Comparison of ENCODE assay signal across 26 mouse cellular contexts in the genomic region with DNA sequence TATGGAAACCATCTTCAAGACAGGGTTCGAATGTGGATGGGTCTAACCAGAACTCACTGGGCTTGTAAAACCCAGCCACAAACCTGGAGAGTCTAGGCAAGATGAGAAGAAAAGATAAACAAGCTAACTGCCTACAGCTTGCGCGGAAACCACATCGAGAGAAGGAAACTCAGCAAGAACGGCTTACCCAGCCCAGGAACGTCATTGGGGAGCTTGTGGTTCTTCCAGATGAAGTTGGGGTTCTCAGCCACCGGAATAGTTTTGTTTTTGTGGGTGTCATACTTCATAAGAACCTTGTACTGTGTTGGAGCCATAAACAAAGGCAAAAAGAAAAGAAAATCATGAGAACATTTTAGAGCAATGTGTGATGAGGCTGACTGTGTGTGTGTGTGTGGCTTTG. TPM values are rescaled to one million over a fixed set of nuclear protein-coding genes. Genes with fewer than 3 reads are reported as not detected.
A peak's percentile ranks its signal among the peaks of the same experiment; 100 is the strongest.
DNase-seq lines count a peak whose midpoint lies in the region; ATAC-seq lines count a peak whose summit lies in the region.
"Had no signal": no experiment of that assay in that cellular context is flagged by ENCODE, and none has a peak within 500 bp of the region (broad histone marks: within the 10 kb centered on the region; RNA-seq: fewer than 3 reads in every experiment).

No protein-coding gene starts in this region.

- H3K4me3 ChIP-seq in forebrain, embryonic 15.5 days = no peak overlapping the region
- H3K4me3 ChIP-seq: embryonic facial prominence, embryonic 13.5 days; heart, embryonic 13.5 days; hindbrain, embryonic 12.5 days; limb, embryonic 15.5 days; lung, embryonic 15.5 days; midbrain, embryonic 13.5 days had no signal

- no peak overlapping the region for H3K27ac ChIP-seq in forebrain, embryonic 15.5 days (replicated peaks)
- H3K27ac ChIP-seq: embryonic facial prominence, embryonic 13.5 days; heart, embryonic 13.5 days; hindbrain, embryonic 12.5 days; kidney, postnatal 0 days; limb, embryonic 15.5 days; liver, embryonic 14.5 days; lung, embryonic 15.5 days; macrophage; midbrain, embryonic 13.5 days had no signal

- peak; percentile 8 for DNase-seq in lung, postnatal 25 days (ENCODE audit: low spot score)
- no peak for DNase-seq in lung, postnatal 10 days
- peak; percentile 70 for DNase-seq in thymus, postnatal 0 days (ENCODE audit: low spot score)
- no peak for DNase-seq in cerebellum, adult 8-10 months
- no peak for DNase-seq in adrenal gland, postnatal 25 days
- no peak for DNase-seq in heart, adult 8-10 months (ENCODE audit: low spot score)
- DNase-seq: adrenal gland, postnatal 36 days; cerebellum, adult 11 months; cerebellum, postnatal 14 days; heart, postnatal 14 days; kidney, adult 2 months; layer of hippocampus, adult 9-11 months had no signal

- WGBS in forebrain, embryonic 15.5 days = 88% methylated on average over 7 of the region's 7 CpGs

- H3K9me3 ChIP-seq in forebrain, embryonic 15.5 days = no peaks in the 10 kb centered on the region
- H3K9me3 ChIP-seq: embryonic facial prominence, embryonic 13.5 days; heart, embryonic 13.5 days; hindbrain, embryonic 12.5 days; limb, embryonic 15.5 days; lung, embryonic 15.5 days; midbrain, embryonic 13.5 days had no signal

- H3K4me1 ChIP-seq in forebrain, embryonic 15.5 days = no peaks in the 10 kb centered on the region
- H3K4me1 ChIP-seq: limb, embryonic 15.5 days had no signal

- H3K36me3 ChIP-seq in forebrain, embryonic 15.5 days = no peaks in the 10 kb centered on the region
- H3K36me3 ChIP-seq: embryonic facial prominence, embryonic 13.5 days; heart, embryonic 13.5 days; hindbrain, embryonic 12.5 days; limb, embryonic 15.5 days; lung, embryonic 15.5 days; midbrain, embryonic 13.5 days had no signal

- no peak overlapping the region for H3K9ac ChIP-seq in forebrain, embryonic 15.5 days (replicated peaks)
- H3K9ac ChIP-seq: embryonic facial prominence, embryonic 13.5 days; heart, embryonic 13.5 days; hindbrain, embryonic 12.5 days; limb, embryonic 15.5 days; liver, embryonic 14.5 days; lung, embryonic 15.5 days; midbrain, embryonic 13.5 days had no signal

- no peak overlapping the region for H3K4me2 ChIP-seq in forebrain, embryonic 15.5 days (replicated peaks)
- H3K4me2 ChIP-seq: embryonic facial prominence, embryonic 13.5 days; heart, embryonic 13.5 days; hindbrain, embryonic 12.5 days; limb, embryonic 15.5 days; lung, embryonic 15.5 days; midbrain, embryonic 13.5 days had no signal

- H3K27me3 ChIP-seq in forebrain, embryonic 15.5 days = no peaks in the 10 kb centered on the region
- H3K27me3 ChIP-seq: embryonic facial prominence, embryonic 13.5 days; heart, embryonic 13.5 days; hindbrain, embryonic 12.5 days; limb, embryonic 15.5 days; lung, embryonic 15.5 days; midbrain, embryonic 13.5 days had no signal

- 0 out of 2 replicates have a peak, but pooled peaks have one; percentile 9 for ATAC-seq in megakaryocyte, adult 5-6 weeks (ENCODE audit: poor library complexity, severe bottlenecking)
- no peak for ATAC-seq in forebrain, embryonic 15.5 days (replicated peaks)
- ATAC-seq: inflammation-experienced regulatory T-cells, adult 6 months had no signal

RNA-seq across cellular contexts. Expression of gene Gucy2c, which starts 37.8 kb away (rescaled TPM):
- total RNA-seq in megakaryocyte, adult 5-6 weeks (2015) = 0.27 TPM in 1 of 2 replicates, not detected in the other
- total RNA-seq in megakaryocyte, adult 5-6 weeks (2017) = 0.11 TPM in 1 of 2 replicates, not detected in the other
- 0.29 and 0.30 TPM in 2 replicates for polyA plus RNA-seq in thymus, postnatal 0 days (2015; fragmentation: Nextera tagmentation; extraction: Ambion mirVana)
- 0.05 TPM in 2 replicates for polyA plus RNA-seq in forebrain, embryonic 15.5 days (2015; fragmentation: Nextera tagmentation; extraction: Ambion mirVana)
- total RNA-seq in adrenal gland, postnatal 25 days (2021) = not detected in 2 replicates
- not detected for total RNA-seq in heart, adult 8-10 months (2022)
- total RNA-seq: adrenal gland, postnatal 36 days; gastrocnemius, adult 8-10 months; heart, postnatal 14 days; monocyte, adult 5-6 weeks had no signal
- polyA plus RNA-seq: embryonic facial prominence, embryonic 13.5 days; inflammation-experienced regulatory T-cells, adult 6 months; macrophage had no signal

Comparison
In these comparisons a context has a peak if more than half of its experiments do, and no peak if none do; other contexts are left out.
1. DNase-seq: peak in lung, postnatal 25 days (single experiment) and thymus, postnatal 0 days (single experiment); none in lung, postnatal 10 days (single experiment), cerebellum, adult 8-10 months (single experiment), adrenal gland, postnatal 25 days (single experiment) and heart, adult 8-10 months (single experiment).